Mouse (Mus musculus): Measurements from ENCODE around the gene Zfp30. TPM values are rescaled to one million over a fixed set of nuclear protein-coding genes. Genes with fewer than 3 reads are reported as not detected.

Gene Zfp30
- total RNA-seq (2021) = 1 to 10 TPM; 2.5 to 2.7 TPM
- long read RNA-seq, experiment 1, partial matches to known transcripts = 1 of 4 reads
- long read RNA-seq, experiment 1, other reads (novel, unspliced or antisense) = 2 of 4 reads
- long read RNA-seq, experiment 2, partial matches to known transcripts = 2 of 7 reads
- long read RNA-seq, experiment 2, other reads (novel, unspliced or antisense) = 3 of 7 reads

DNA sequence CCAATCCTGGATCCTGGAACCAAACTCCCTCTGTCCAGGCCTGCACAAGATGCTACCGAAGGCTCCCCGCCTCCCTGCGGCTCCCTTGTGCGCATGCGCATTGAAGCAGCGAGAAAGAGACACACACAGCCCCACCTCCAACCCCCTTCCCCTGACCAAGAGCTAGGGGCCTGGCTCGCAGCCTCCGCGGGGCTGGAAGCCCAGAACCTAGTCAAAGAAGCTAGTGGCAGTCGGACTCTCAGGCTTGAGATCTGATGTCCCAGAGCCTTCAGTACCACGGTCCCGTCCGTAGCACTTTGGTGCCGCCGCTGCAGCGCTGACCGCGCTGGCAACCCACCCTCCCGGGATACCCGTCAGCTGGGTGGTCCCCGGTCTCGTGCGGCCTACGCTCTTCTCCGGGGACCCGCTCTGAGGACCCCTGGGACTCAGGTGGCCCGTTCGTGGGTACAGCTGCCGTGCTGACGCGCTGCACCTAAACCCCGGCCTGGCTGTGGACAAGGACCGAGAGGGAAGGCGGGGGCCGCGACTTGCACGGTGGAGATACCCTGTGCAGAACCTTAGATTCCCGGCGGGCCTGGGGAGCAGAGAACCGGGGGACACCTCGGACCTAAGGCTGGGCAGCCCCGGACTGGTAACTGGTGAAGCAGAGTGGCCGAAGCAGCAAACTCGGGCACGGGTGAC lies at the start of gene Zfp30:
Zfp30 (plus strand) TSS at position 128 of the 681 bp plus-strand sequence.
- DNase-seq (ENCODE audit: low spot score in 2 of 2) = peak; percentile 64 to 75

DNA sequence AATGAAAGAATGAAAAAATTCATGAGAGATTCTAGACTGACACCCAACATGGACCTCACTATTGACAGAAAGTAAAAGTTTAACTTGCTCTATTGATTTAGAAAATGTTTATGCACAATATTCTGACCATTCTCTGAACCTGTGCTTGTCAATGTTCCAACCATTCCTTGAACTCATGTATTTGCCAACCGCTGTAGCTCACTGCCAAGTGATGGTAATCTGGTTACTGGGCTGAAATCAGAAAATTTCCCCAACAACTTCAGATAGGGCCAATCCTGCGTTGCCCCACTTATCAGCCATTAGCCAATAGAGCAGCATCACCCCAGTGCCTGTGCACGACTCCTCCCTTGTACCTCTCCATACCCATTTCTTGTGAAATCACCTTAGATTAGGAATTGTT lies 41.5 kb upstream of the Zfp30 start:
- DNase-seq (ENCODE audit: low spot score in 2 of 2) = no peak

DNA sequence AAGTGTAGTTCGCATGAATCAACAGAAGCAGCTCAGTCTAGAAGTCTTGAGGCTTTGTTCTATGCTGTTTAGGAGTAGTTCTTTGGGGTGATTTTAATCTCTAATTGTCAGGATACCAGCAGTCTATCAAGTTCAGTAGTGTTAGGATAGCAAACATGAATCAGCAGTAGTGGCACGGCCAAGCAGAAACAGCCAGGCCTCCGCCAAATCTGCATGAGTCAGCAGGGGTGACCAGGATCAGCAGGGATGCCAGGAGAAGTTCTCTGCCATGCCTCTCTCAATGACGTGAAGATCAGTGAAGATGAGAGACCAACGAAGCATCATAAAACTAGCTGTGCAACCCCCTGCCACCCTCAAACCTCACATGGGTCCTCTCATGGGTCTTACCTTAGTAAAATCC lies 23.3 kb upstream of the Zfp30 start:
- DNase-seq (ENCODE audit: low spot score in 2 of 2) = no peak

DNA sequence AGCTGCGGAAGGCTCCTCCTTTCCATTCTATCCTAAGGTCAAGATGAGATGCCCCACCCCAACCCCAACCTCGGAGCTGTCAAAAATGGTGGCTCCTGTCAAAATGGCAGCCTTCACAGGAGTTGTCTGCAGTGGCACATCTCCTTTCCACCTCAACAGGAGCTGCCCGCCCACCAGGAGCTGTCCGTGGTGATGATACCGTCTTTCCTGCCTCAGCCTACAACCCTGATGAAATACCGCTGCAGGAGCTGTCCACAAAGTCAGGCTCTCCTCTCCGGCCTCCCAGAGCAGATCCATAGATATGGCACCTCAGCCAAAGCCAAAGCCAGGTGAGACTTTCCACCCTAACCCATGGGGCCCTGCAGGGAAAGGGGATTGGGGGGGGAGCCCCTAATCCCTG lies 19.1 kb upstream of the Zfp30 start:
- DNase-seq (ENCODE audit: low spot score in 2 of 2) = no peak

DNA sequence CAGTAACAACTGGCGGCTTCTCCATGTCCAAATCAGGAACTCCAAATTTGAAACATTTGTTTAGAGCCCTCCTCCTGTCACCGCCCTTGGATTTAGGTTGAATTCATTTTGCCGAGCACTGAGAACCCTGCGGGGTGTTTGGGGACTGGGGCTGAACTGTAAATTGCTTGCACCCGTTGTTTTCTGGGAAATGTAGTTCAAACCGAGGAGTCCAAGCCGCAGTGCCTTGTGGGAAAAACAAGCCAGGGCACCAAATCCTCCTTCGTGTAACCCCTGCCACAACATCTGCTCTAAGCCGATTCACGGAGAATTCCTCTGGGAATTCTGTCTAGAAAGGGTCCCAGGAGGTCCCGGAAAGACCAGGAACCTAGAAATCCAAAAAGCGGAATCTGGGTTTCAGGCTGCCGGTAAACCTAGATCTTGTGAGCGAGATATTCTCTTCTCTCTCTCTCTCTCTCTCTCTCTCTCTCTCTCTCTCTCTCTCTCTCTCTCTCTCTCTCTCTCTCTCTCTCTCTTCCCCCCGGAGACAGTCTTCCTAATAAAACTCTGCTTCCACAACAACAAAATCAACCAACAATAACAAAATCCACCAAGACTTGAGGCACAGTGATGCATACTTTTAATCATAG lies 16.6 kb upstream of the Zfp30 start:
- peak; percentile 71 to 72 for DNase-seq (ENCODE audit: low spot score in 2 of 2)

DNA sequence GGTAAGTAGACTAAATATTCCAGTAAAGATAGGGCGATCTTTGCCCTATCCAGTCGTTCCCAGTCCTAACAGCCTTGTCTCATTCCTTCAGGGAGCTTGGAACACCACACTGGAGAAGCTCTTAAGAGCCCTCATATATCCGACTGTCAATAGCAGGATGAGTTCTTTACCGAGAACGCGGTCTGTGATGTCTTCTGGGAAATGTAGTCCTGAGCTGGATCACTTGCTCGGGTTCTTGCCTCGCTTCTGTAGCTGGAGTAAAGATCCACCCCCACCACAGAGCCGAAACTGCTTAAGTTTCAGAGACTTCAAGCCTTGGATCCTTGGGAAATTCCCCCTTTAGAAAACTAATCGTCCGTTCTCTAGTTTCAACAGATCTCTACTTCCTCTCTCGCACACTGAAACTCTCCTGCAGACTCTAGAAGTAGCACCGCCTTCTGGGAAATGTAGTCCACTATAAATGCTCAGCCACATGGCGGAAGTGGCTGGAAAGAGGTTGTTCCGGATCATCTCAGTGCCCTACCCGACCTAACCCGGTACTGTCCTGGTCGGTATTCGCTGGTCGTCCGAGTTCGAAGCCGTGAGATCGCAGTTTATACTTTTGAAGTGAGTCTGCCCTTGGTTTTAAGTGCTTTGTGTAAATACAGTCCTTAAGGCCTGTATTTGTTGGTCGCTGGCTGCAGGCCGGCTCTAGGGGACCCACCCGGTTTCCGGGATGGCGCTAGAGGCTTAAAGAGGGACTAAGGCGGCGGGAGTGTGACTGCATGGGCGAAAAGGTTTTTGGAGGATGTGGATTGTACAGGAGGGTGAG lies 15.5 kb upstream of the Zfp30 start, which contains the start of gene Zfp84:
Zfp84 (plus strand) TSS at position 463 of the 811 bp plus-strand sequence.
- peak; percentile 71 to 76 for DNase-seq (ENCODE audit: low spot score in 2 of 2)

DNA sequence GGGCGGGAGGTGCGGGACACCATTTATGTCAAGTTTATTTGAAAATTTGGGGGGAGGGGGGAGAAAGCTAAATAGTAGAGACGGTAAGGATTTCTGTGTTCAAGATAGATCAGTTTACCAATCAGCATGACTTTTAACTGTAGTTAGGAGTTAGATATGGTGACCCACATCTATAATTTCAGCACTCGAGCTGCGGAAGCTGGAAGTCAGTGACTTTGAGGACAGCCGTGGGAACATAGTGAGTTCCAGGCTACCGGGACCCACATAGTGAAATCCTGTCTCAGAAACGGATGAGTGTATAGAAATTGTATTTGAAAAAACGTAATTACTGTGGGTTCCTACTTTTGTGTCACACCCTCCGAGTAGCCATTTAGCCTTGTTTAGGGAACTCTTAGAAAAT lies 14.8 kb upstream of the Zfp30 start:
- no peak for DNase-seq (ENCODE audit: low spot score in 2 of 2)

DNA sequence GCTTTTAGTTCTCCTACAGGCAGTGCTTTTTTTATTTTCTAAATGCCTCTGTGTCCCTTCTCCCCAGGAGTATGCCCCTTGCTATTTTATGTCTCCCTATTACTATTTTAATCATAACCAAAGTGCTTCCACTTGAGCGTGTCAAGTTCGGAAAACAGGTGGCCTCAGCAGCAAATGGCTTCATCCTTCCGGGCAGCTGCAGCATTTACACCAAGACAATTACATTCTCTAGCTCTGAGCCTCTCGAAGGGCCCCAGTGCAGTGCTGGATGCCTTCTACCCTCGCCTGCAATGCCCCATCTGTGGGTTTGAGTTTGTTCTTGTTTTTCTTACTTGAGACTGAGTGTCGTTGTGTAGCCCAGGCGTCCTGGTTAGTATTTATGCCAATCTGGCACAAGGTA lies 10.3 kb upstream of the Zfp30 start:
- no peak for DNase-seq (ENCODE audit: low spot score in 2 of 2)

DNA sequence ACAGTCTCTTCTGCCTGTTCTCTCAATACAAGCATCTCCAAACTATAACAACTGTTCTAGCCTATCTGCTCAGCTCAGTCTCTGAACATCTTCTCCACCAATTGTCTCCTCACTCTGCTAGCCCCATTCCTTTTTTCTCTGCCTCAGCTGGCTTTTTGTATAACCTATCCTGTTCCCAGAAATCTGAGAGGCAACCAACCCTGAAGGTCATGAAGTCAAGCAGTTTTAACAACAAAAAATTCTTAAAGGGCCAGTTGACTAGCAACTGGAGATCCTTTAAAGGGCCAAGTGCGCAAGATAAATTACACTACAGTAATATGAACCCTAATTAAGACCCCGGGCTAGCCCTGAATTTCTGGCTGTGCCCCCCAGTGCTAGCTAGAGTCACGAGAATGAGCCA lies 9.4 kb upstream of the Zfp30 start:
- DNase-seq (ENCODE audit: low spot score in 2 of 2) = no peak

DNA sequence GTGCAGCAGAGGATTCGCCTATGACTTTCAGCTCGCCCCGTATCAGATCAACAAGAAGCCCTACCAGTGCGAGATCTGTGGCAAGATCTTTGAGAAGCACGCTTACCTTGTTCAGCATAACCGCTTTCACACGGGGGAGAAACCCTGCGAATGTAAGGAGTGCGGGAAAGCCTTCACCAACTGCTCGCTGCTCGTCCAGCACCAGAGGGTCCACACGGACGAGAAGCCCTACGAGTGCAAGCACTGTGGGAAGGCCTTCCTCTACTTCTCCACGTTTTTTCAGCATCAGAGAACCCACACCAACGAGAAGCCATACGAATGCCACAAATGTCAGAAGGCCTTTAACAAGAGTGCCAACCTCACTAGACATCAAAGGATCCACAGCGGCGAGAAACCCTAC lies 7.2 kb upstream of the Zfp30 start:
- no peak for DNase-seq (ENCODE audit: low spot score in 2 of 2)

DNA sequence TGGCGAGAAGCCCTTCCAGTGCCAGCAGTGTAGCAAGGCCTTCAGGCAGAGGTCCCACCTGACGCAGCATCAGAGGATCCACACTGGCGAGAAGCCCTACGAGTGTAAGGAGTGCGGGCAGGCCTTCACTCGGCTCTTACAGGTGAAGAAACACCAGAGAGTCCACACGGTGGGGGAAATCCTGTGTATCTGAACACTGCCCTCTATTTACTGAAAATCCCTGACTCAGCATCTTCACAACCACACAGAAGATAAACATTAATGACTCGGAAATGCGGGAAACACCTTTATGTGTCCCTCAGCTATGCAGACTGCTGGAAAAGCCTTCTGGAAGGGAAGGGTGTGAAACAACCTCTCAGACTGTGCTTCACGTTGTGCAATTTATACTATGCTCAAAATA lies 6.4 kb upstream of the Zfp30 start:
- no peak for DNase-seq (ENCODE audit: low spot score in 2 of 2)

DNA sequence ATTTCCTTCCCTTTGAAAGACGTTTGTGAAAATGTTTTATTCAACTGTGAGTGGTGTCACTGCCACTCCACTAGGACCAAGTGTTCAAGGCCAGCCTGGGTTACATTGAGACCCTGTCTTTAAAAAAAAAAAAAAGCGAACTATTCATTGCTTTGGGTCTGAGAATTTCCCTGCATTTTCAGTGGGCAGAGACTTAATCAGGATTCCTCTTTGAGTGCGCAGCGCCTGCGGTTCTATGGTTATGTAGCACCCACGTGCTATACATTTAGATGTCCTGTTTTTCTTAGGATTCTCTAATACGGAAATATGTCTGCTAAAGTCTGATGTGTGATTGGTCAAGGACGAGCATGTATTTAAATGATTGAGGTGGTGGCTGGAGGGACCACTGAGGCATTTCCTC lies 1.2 kb downstream of the Zfp30 start:
- DNase-seq (ENCODE audit: low spot score in 2 of 2) = no peak

DNA sequence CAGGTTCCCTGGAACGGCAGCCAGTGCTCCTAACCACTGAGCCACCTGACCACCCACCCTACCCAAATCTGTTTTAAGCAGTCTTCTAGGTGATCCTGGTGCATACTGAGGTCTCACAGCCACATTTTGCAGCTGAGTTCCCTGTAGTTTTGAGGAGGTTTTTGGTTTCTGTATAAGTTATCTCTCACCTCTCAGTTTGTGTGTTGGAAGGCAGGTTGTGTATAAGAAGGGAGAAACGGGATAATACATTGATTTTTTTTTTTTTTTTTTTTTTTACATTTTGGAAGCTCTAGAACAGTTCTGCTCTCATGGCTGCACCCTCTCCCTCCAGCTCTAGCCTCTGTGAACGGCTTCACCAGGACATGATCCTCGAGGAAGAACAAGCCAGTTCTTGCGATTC lies 2.1 kb downstream of the Zfp30 start:
- no peak for DNase-seq (ENCODE audit: low spot score in 2 of 2)

DNA sequence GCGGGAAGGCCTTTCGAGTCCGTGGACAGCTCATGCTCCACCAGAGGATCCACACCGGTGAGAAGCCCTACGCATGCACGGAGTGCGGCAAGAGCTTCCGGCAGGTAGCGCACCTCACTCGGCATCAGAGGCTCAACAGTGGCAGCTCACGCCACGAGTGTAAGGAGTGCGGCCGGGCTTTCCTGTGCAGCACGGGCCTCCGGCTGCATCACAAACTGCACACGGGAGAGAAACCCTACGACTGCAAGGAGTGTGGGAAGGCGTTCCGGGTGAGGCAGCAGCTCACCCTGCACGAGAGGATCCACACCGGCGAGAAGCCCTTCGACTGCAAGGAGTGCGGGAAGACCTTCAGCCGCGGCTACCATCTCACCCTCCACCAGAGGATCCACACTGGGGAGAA lies 9.1 kb downstream of the Zfp30 start:
- no peak for DNase-seq (ENCODE audit: low spot score in 2 of 2)

DNA sequence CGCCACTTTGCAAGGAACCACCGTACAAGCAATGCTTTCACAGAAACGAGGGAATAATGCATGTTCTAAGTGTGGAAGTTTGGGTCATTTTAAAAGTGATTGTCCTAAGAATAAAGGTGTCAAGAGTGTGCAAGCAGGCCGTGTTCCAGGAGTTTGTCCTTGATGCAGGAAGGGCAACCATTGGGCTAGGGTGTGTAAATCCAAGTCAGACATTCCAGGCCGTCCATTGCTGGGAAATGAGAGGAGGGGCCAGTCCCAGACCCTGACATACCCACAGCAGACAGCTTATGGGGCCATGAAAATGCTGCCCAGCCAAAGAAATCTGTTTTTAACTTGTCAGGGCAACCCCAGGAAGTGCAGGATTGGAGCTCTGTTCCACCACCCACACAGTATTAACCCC lies 23.2 kb downstream of the Zfp30 start:
- no peak for DNase-seq (ENCODE audit: low spot score in 2 of 2)

DNA sequence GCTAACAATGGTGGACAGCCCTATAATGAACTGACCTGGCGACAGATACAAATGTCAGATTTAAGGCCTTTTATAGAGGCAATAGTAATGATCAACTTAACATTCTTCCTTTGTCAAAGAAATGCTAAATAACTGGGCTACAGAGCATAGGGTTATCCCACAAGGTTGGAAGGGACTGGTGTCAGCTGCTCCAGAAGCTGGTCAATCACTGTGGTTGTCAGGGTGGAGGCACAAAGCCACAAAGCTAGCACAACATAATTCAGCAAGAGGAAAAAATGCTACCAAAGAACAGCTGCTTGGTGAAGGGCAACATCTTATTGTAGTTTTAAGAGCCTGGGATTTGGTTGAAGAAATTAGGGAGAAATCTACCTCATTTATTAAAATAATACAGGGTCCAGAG lies 28.4 kb downstream of the Zfp30 start:
- DNase-seq (ENCODE audit: low spot score in 2 of 2) = no peak

DNA sequence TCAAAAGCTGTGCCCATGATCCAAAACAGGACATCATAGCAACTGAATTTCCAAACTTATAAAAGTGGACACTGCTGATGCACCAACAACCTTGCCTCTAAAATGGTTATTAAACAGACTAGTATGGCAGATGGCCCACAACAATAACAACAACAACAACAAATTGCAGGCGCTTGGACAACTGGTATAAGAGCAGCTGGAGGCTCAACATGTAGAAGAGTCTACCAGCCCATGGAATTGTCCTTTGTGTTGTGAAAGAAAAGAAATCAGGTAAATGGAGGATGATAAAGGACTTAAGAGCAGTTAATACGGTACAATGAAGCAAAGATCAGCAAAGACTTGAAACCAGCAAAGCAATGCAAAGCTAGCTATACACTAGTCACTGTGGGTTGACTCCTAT lies 30.6 kb downstream of the Zfp30 start:
- no peak for DNase-seq (ENCODE audit: low spot score in 2 of 2)

DNA sequence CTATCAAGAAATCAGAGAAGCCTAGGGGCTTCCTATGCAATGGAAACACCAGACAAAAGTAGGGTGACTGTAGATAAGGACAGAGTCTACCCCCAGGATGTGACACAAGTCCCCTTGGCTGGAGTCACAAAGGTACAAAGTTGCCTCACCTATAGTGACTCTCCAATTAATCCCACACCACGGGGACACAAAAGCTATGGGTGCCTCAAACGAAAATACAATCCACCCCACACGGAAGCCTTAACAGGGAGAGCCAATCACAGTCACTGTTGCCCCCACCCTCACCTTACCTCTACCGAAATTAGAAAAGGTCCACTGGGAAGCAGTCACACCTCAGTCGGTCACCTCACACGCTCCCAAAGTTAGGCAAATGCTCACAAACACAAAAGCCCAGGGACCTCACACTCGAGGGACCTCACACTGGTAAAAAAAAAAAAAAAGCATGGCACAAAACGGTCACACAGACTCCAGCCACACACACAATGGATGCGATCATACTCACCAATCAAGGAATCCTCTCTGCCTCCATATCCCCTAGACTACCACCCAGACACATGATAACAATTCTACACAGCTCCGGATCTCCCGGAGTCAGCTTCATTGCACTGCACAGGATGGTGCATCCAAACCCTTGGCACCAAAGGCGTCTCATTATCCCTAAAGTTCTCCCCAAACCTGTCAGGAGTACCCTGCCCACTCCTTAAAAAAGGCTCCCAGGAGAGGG lies 31.4 kb downstream of the Zfp30 start:
- DNase-seq (ENCODE audit: low spot score in 2 of 2) = no peak

DNA sequence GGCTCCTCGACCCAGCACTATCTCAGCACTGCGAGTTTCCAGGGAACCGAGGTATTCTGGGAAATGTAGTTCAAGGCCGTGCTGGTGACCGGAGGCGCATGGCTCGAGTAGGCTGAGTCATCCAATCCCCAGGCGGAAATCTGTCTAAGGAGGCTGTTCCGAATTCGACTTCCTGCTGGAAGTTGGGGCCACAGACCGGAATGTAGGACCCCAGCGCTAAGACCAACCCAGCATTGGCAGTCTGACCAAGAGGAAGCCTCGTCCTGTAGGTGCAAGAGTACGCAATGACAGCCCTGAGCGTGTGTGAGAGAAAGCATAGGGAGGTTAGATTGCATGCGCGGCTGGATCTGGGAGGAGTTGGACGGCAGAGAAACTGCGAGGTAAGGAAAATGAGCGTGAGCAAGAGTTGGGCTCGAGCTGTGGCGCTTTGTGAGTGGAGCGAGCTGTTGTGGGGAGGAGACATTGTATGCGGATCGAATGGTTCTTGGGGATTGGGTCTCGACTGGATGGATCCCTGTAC lies 32.2 kb downstream of the Zfp30 start, which contains the start of gene Zfp790:
Zfp790 (plus strand) TSS at position 205 of the 520 bp plus-strand sequence.
- DNase-seq (ENCODE audit: low spot score in 2 of 2) = peak; percentile 65 to 69

DNA sequence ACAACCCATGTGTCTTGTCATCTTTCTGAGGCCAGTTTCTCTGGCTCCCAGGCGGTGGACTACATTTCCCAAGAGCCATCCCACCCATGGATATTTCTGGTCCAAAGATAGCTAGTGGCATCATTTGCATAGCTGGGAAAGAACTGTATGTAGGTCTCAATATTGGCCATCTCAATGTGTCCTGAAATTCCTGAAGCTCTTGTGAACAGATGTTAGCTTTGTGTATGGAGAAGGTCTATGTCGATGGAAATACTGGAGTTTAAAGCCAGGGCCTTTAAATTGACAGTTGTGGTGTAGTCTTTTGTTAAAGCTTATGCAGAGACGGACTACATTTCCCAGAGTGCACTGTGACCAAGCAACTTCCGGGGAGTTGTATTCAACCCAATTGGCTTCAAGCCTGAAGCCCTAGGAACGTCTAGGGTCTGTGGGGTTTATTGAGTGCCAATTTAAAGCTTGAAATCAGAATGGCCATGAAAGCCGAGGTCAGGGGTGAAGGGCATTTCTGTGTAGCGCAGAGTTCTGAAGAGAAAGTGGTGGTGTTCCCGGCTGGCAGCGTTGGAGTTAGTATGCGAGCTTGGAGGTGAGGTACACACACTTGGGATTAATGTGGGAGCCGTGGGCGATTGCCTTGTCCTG lies 34.9 kb downstream of the Zfp30 start:
- peak; percentile 43 to 55 for DNase-seq (ENCODE audit: low spot score in 2 of 2)
